Mouse (Mus musculus) neutrophil, adult 5-6 weeks (primary cell): ENCODE measurements around the gene Vps45. TPM values are rescaled to one million over a fixed set of nuclear protein-coding genes. Genes with fewer than 3 reads are reported as not detected.
"Not testable (repeated sequence)": the region's sequence is repeated elsewhere in the genome, so short reads cannot be mapped to it uniquely, and the experiment has no call there.

Experiments
- ATAC-seq: fragments of 151-379, 151-347 bp; 2 replicates; pipeline ENCODE4 v1.8.0; 2017; ENCODE audit warnings: mild to moderate bottlenecking, moderate TSS enrichment; ENCODE audit not compliant: insufficient number of reproducible peaks, poor library complexity, low FRiP score, severe bottlenecking; ENCODE audit errors: extremely low read depth
- total RNA-seq: library from RNA; stranded (forward); fragments of 200-1000 nt; gene quantifications from 2 replicates; pipeline ENCODE4 v1.2.3, GENCODE M21; 2017

Vps45 gene
- total RNA-seq, 1 experiment from 2014 or later = 8.4 TPM

- no peak for ATAC-seq
Measured at GRCm38 (mm10) chr3:95986984-95987383, 71.3 kb downstream of the Vps45 start.

DNA sequence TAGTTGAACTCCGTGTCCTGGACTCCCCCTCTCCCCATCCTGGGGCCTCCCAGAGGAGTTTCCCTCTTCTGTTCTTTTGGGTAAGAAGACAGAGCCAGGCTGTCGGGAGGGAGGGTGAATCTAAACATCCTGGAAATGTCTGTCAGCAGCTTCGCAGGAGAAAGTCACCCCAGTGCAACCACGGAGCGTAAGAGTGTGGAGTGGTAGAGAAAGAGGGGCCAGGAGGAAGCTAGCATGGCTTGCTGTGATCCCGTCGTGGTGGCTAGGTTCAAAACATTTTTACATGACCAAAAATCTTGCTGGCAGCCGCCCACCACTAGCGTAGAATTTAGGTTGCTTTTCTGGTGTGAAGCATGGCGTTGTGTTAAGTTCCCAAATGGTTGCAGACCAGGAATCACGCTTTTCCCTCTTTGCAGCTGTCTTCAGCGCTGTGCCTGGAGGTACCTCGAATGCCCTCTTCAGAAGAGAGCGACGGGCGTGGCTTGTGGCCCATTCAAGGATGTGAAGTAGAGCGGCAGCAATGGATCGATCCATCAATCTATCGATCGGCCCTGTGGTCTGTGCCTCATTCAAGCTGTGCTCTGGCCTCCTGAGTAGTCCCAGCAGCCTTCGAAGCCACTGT is 72.2 kb downstream of the Vps45 start:
- ATAC-seq = no peak; the same call in 1 of the 2 replicates

DNA sequence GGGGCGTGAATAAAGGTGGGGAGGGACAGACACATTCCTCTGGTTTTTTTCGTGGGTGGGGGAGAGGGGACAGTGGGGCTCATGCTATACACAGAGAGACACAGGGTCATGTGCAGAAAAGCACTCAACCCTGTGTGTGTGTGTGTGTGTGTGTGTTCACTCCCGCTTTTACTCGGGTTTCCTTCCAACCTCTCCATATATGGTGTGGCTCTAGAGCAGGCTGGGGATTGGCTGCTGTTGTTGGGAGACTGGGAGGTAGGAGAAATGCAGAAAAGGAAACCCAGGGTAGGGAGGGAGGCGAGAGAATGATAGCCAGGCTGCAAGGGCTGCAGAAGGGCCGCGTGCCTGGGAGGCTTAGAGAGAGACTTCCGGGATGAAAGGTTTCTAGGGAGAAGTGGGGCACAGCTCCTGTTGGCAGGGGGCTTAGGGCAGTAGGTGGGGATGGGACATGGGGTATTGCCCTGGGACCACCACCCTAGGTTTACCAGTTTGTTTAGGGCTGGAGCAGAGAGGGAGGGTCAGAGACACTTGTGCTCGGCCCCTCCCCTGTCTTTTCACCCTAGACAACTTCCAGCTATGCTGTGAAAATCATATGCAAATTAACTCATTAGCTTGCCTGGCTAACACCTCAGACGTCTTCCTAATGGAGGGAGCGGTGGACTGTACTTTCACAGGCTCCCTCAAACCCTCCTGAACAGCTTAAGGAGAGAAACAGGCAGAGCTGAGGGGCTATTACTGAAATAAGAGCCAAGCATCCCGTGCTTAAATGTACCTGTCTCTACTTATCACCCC is 72.9 kb downstream of the Vps45 start:
- 0 out of 2 replicates have a peak, but pooled peaks have one; percentile 4 for ATAC-seq

GRCm38 (mm10) chr3:95982129-95982528 is 76.1 kb downstream of the Vps45 start:
- no peak for ATAC-seq

- no peak for ATAC-seq
Measured at GRCm38 (mm10) chr3:95980276-95980970, 77.8 kb downstream of the Vps45 start.

DNA sequence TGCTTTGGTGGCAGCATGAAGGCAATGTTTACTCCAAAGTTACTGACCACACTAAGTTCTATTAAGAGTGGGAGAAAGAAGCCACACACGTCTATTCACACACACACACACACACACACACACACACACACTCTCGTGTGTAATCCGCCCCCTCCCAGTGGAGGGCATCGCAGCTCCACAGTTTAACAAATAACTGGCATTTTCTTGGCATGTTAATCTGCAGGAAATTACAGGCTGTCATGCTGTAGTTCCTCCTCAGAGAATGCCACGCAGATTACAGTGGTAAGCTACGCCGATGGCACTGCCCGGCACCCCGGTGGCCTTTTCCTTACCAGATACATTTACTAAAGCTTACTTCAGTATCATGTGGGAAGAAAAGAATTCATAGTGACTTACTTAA is 80.0 kb downstream of the Vps45 start:
- ATAC-seq = no peak

DNA sequence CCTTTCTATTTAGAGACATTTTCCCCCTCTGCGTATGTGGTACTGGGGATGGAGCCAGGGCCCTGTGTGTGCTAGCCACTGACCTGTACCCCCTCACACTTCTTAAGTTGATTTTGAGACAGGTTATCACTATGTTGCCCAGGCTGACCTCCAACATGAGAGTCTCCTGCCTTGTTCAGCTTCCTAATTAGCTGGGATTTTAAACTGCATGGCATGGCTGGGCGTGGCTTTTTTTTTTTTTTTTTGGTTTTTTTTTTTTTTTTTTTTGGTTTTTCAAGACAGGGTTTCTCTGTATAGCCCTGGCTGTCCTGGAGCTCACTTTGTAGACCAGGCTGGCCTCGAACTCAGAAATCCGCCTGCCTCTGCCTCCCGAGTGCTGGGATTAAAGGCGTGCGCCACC is 80.7 kb downstream of the Vps45 start:
- ATAC-seq = not testable (repeated sequence)

GRCm38 (mm10) chr3:95977079-95977478 is 81.2 kb downstream of the Vps45 start:
- no peak for ATAC-seq

DNA sequence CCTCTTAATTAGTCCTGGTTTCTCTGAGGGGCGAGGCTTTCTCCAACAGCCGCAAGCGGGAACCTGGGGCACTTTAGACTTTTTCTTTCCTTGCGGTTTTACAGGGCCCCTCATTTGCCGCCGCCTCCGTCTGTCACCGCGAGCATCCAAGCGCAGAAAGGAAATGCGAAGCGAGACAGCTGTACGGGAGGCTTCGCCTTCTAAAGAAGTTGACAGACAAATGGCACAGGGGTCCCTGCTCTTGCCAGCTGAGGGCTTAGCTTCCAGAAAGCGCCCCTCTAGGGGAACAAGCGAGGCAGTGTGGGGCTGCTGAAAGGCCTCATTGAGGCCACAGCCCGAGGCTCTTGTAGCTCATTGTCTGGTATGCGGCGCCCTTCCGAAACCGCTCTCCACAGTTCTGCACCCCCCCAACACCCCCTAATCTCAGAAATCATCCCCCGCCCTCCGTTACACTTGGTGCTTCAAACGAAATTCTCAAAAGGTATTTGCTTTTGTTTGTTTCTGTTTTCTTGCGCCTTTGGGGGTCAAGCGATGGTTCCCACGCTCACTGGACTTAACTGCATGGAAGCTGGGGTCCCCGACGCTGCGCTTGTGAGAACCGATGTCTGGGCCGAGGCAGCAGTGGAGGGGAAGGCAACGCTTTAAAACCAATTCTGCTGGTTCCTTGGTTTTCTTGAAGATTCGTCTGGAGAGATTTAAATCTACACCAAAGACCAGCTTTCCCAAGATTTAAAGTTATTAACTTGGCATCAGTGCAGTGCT is 85.2 kb downstream of the Vps45 start:
- ATAC-seq = peak; percentile 72

GRCm38 (mm10) chr3:95972251-95972872 is 85.9 kb downstream of the Vps45 start:
- ATAC-seq = peak; percentile 60

DNA sequence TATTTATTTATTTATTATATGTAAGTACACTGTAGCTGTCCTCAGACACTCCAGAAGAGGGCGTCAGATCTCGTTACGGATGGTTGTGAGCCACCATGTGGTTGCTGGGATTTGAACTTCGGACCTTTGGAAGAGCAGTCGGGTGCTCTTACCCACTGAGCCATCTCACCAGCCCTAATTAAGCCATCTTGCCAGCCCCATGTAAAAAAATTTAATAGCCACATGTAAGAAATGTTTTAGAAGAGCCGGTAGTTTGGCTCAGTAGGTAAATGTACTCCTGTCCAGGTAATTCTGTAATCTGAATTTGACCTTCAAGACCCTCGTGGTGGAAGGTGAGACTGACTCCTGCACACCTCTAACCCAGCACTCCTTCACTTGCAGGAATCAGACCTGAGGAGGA is 87.6 kb downstream of the Vps45 start:
- not testable (repeated sequence) for ATAC-seq

DNA sequence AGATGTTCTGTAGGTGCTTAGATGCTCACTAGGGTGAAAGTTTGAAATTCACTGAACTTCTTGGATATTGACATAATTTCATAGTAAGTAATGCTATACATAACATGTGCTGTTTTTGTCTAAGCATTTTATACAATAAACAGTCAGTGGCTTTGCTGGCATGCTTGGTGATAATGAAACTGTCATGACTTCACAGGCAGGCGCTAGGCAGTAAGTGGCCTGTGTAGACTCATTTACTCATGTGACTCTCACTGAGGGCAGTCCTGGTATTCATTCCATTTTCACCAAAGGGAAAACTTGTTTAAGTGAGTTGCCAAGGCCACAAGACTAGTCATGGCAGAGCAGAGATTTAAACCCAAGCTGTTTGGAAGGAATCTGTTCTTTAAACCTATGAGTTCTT is 89.0 kb downstream of the Vps45 start:
- no peak for ATAC-seq

DNA sequence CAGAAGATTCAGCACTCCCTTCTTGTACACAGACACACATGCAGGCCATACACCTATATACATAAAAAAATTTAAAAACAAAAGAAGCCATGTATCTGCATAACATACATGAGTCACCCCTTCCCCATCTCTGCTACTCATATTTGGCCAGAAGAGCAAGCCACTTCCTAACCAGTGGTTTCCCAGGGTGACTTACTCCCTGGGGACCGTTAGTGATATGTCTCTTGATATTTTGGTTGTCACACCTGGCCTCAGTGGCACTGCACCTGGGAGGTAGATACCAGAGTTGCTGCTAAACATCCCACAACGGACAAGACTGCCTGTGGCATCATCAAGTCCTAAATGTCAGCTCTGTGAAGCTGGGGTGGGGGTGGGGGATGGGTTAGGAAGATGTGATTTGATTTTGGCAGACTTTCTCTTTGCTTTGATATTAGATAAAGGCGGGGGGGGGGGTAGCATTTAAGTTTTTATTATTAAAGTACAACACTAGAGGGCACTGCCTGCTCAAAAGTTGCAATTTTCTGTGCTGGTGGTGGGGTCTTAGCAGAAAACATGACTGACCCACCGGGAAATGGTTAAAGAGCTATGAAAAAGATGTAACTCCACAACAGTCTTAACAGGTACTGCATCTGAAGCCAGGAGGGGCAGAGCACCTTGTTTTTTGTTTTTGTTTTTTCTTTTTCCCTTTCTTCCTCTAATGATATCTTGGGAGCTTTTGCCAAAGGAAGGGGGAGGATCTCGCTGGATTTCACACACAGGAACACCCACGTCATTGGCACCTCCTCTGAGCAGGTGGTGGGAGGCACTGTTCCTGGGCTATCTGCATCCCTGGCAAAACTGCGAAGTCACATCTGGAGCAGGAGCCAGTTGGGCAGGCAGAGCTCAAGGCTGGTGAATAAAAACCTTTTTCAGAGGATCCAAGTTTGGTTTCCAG is 92.5 kb downstream of the Vps45 start:
- ATAC-seq = no peak

DNA sequence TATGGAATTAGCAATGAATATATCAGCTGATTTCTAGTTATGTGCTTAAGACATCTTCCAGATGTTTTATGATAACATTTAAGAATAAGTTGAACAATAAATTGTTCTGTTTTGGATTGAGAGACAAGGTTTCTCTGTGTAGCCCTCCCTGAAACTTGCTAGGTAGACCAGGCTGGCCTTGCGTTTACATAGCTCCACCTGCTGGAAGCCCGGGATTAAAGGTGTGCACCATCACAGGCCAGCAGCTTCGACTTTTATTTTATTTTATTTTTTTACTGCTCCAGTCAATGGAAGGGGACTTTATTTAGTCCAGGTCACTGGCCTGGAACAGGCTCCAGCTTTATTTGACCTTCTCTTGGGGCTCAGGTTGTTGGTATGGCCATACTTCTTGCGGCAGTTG is 94.6 kb downstream of the Vps45 start:
- ATAC-seq = peak; percentile 42; the same call in 1 of the 2 replicates

DNA sequence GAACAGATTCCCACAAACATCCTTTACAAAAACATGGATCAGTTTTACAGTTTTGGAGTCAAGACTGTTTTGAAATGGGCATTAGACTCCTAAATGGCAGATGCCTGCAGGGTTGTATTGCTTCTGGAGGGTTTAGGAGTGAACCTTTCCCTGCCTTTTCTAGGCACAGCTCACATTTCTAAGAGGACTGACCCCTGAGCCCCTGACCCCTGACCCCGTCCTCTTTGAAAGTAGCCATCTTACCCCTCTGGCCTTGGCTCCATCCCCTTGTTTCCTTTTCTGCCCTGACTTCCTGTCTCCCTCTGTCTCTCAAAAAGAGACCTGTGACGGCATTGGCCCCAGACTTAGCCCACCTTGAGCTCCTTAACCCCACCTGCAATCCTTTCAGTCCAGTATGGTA is 95.0 kb downstream of the Vps45 start:
- no peak for ATAC-seq

DNA sequence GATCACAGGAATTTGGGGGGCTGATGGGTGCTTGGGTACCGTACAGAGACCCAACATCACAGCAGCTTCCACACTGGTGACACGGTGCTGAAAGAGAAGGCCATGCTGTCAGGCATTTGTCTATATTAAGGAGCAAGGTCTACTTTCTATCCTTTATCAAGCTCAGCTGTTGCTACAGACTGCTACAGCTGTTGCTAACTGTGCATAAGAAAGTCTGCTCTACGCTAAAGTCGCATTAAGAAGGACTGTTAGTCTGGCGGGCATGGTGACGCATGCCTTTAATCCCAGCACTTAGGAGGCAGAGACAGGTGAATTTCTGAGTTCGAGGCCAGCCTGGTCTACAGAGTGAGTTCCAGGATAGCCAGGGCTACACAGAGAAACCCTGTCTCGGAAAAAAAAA is 96.1 kb downstream of the Vps45 start:
- not testable (repeated sequence) for ATAC-seq

GRCm38 (mm10) chr3:95959807-95960206 is 98.5 kb downstream of the Vps45 start:
- ATAC-seq = no peak

DNA sequence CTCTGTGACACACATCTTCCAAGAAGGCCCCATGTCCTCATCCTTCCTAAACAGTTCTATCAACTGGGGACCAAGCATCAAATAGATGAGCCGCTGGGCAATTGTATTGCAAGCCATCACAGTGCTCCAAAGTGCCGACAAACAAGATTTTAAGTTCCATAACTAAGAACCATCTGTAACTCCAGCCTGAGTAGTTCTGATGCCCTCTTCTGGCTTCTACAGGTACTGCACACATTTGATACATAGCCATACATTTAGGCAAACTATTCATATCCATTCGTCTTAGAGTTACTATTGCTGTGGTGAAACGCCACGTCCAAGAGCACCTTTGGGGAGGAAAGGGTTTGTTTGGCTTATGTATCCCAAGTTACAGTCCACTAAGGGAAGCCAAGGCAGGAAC is 99.2 kb downstream of the Vps45 start:
- ATAC-seq = peak; percentile 45; the same call in 1 of the 2 replicates
